Mouse (Mus musculus) left cerebral cortex, adult 11 months (tissue): Measurements from ENCODE around the gene Supt16.

ENCODE experiments used
- DNase-seq: peaks from one replicate; pipeline ENCODE4 v3.0.0; 2022; ENCODE audit warnings: low spot score

Gene Supt16

GRCm38 (mm10) chr14:52197156-52197878, at the start of gene Supt16:
Gene Supt16, minus strand, starts transcription at chr14:52197416.
- peak; percentile 65 for DNase-seq

- DNase-seq, result no peak
Measured at GRCm38 (mm10) chr14:52246129-52246528, 48.9 kb upstream of the Supt16 start.

- no peak for DNase-seq
Measured at GRCm38 (mm10) chr14:52244690-52245042, 47.5 kb upstream of the Supt16 start.

- peak; percentile 97 for DNase-seq
Measured at GRCm38 (mm10) chr14:52244041-52244689, 46.9 kb upstream of the Supt16 start.

- no peak for DNase-seq
Measured at GRCm38 (mm10) chr14:52236216-52236615, 39.0 kb upstream of the Supt16 start.

GRCm38 (mm10) chr14:52235165-52235564, 37.9 kb upstream of the Supt16 start:
- DNase-seq, result no peak

GRCm38 (mm10) chr14:52232249-52232648, 35.0 kb upstream of the Supt16 start:
- no peak for DNase-seq

- no peak for DNase-seq
Measured at GRCm38 (mm10) chr14:52225972-52226371, 28.8 kb upstream of the Supt16 start.

- DNase-seq, result no peak
Measured at GRCm38 (mm10) chr14:52217261-52217660, 20.0 kb upstream of the Supt16 start.

- DNase-seq, result no peak
Measured at GRCm38 (mm10) chr14:52199412-52199811, 2.2 kb upstream of the Supt16 start.

GRCm38 (mm10) chr14:52198141-52198540, 925 bp upstream of the Supt16 start:
- DNase-seq, result no peak

GRCm38 (mm10) chr14:52196230-52197155, 723 bp downstream of the Supt16 start:
- DNase-seq, result no peak

- DNase-seq, result no peak
Measured at GRCm38 (mm10) chr14:52195691-52196090, 1.5 kb downstream of the Supt16 start.

GRCm38 (mm10) chr14:52190740-52191359, 6.4 kb downstream of the Supt16 start:
- DNase-seq, result no peak

- DNase-seq, result no peak
Measured at GRCm38 (mm10) chr14:52189519-52189918, 7.7 kb downstream of the Supt16 start.

GRCm38 (mm10) chr14:52188788-52189187, 8.4 kb downstream of the Supt16 start:
- DNase-seq, result no peak

- no peak for DNase-seq
Measured at GRCm38 (mm10) chr14:52166571-52166970, 30.6 kb downstream of the Supt16 start.

- no peak for DNase-seq
Measured at GRCm38 (mm10) chr14:52160911-52161310, 36.3 kb downstream of the Supt16 start.

- DNase-seq, result no peak
Measured at GRCm38 (mm10) chr14:52155008-52155407, 42.2 kb downstream of the Supt16 start.

- DNase-seq, result no peak
Measured at GRCm38 (mm10) chr14:52152613-52153012, 44.6 kb downstream of the Supt16 start.

GRCm38 (mm10) chr14:52152179-52152578, 45.0 kb downstream of the Supt16 start:
- peak; percentile 22 for DNase-seq

- DNase-seq, result no peak
Measured at GRCm38 (mm10) chr14:52149888-52150287, 47.3 kb downstream of the Supt16 start.
